Mouse (Mus musculus): ENCODE measurements around the gene Grn.

DNA sequence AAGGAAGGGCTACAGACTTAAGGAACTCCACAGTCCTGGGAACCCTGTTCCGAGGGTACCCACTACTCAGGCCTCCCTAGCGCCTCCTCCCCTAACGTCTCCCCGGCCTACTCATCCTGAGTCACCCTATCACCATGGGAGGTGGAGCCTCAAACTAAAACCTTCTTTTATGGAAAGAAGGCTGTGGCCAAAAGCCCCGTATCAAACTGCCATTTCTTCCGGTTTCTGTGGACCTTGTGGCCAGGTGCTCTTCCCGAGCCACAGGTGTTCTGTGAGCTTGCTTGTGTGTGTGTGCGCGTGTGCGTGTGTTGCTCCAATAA, 6.3 kb downstream of the Grn start:
- no peak for TF ChIP-seq CTCF (IDR thresholded peaks at IDR 0.05; ENCODE audit: low read depth)
- TF ChIP-seq EP300 (IDR thresholded peaks at IDR 0.05; ENCODE audit: low read depth): no peak
